Mouse (Mus musculus) adrenal gland (tissue): ENCODE measurements at regions not wholly inside any gene's neighbourhood (a gene's known extent, or its start where the extent isn't known, plus 50 kb on each side); places are given as distances from the start of the nearest gene placed in this dataset.

Source experiments
- intact Hi-C: fragments of 180-260 bp; cut with DNase I; formaldehyde crosslinking; loops from one replicate; pipeline ENCODE4 v1.15.1; 2025

DNA sequence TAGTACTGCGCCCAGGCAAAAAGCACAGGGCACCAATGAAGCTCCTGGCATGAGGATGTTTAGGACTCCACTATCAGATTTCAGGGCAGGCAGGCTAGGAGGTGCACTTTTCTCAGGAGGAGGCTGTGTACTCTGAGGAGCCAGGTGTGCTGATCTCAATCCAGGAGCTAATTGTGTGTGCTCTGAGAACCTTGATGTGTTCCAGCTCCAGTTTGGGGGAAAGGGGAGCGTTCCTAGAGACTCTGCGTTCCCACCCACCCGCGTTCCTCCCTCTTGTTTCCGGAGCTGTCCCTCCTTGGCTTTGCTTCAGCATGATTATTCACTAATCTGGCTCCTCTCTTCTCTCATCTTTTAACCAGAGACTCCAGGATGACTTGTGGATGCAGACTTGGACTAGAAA, 195.2 kb downstream of the Icos start:
- intact Hi-C loops, result no loop called here

GRCm38 (mm10) chr1:61175239-61175638, 197.5 kb downstream of the Icos start:
- intact Hi-C loops, result no loop called here

- intact Hi-C loops, result no loop called here
Measured at GRCm38 (mm10) chr1:61179461-61179860, 201.7 kb downstream of the Icos start.

- intact Hi-C loops, result loop anchor here (1.0 to 10.0 kb wide), 3 partner anchors 116 to 1514 kb away; no protein-coding TSS in a partner anchor
Measured at GRCm38 (mm10) chr1:61181099-61181821, 203.5 kb downstream of the Icos start.

DNA sequence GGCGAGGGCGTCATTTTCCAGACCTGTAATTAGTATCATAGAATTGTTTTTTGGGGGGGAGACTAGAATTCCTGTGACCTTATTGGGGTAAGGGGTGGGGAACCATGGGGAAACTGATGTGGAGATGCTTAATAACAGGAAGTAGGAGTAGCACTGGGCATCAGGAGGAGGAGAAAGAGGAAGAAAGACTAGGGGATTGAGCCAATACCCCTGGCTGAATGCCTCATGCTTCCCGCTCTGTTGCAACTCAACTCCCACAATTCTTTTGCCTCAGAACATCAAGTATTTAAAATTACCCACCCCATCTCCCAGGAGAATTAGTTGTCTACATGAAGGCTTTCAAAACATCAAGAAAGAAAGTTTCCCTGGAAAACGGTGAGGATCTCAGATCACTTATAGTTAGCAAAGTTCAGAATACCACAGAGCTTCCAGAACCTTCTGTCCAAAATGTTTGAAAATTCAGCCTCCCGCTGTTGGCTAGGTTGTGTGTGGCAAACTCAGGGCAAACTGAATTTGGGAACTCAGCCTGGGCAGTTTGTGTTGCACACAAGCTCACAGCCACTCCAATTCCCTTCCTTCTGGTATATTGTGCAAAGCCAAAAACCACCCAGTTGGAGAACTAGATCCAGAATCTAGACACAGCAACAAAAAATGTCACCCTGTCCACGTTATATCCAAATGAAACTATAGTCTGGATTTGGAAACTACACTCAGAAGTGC, 209.8 kb downstream of the Icos start:
- intact Hi-C loops, result loop anchor here (10.0 kb wide), 1 partner anchor 1507 kb away; no protein-coding TSS in a partner anchor

DNA sequence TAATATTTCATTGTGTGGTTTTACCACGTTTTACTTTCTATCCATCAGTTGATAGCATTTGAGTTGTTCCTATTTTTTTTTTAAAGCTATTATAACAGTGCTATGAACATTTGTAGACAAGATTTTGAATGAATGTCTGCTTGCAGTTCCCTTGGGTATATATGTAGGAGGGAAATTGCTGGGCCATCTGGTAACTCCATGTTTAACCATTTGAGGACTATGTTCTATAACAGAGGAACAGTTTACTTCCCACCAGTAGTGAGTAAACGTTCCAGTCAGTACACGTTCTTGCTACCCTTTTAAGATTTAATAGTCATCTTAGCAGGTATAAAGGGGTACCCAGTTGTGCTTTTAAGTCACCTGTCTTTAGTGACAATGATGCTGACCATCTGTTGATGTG, 213.2 kb downstream of the Icos start:
- intact Hi-C loops, result no loop called here

DNA sequence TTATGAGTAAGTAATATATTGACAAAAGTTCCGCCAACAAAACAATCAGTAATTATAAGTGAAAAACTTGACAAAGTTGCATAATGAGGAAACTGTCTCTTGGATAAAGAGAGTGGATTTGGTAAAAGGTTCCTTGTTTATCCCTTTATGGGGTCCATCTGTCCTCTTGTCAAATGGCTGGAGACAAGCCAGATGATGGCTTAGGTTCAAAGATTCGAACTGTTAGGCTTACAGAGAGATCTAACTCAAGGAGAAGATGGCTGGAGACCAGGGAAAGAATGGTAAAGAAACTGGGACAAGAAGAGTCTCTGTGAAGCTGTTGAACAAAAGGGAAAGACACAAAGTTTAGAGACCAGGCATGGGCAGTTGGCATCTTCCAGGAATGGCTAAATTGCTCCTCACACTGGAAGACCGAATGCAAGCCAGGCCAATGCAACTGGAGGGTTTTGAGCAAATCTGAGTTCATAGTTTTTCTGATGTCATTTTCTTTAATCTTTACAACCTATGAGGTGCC, 220.9 kb downstream of the Icos start:
- intact Hi-C loops, result no loop called here

- intact Hi-C loops, result no loop called here
Measured at GRCm38 (mm10) chr1:61201006-61201405, 223.3 kb downstream of the Icos start.

DNA sequence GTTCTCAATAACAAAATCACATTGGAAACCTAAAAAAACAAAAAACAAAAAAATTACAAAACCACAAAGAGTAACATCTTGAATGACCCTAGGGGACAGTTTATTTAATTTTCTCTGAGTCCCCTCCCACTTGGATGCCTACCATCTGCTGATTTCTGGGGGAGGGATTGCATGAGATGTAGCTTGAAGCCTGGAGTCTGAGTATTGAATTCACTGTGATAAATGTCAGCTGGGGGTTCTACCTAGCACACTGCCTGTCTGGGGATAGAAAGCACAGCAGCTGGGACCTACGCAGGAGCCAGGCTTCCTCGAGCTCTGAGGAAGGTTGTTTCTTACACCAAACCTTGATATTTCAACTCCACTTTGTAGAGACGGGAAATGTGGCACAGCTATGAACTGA, 224.4 kb downstream of the Icos start:
- intact Hi-C loops, result no loop called here

DNA sequence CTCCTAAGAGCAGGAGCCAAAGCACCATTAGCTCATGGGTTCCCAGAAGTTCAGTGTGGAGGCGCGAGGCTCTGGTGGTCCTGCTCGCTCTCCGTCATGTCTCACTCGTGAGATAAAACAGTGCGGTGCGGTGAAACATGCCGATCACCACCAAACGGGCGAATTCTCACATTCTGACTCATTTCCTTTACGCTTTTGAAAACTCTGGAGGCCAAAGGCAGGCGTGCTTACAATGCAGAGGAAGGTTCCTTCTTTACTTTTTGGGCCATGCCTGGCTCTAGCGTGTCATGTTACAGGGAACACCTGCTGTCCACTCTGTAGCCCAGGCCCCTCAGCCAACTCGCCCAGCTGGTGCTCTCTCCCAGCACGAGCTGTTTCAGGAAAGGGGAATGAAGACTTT, 225.4 kb downstream of the Icos start:
- intact Hi-C loops, result no loop called here

DNA sequence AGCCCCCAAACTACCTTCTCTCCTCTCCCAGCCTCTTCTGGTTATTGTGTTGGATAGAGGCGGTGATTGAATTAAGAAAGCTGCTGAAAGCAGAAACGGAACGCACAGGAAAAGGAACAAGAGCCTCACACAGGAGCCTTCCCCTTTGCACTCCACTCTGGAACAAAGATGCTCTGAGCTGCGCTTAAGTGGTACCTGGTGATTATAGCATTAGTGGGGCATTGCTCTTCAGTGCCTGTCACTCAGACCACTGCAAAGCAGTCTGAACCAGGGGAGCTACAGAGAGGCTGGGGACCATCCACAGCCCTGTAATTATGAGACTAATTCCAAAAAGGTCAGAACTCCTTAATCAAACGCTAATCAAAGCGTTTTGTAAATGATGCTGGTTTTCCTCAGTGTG, 225.9 kb downstream of the Icos start:
- intact Hi-C loops, result no loop called here

GRCm38 (mm10) chr1:61205137-61205536, 227.4 kb downstream of the Icos start:
- intact Hi-C loops, result no loop called here

- intact Hi-C loops, result no loop called here
Measured at GRCm38 (mm10) chr1:61206861-61207380, 229.2 kb downstream of the Icos start.

DNA sequence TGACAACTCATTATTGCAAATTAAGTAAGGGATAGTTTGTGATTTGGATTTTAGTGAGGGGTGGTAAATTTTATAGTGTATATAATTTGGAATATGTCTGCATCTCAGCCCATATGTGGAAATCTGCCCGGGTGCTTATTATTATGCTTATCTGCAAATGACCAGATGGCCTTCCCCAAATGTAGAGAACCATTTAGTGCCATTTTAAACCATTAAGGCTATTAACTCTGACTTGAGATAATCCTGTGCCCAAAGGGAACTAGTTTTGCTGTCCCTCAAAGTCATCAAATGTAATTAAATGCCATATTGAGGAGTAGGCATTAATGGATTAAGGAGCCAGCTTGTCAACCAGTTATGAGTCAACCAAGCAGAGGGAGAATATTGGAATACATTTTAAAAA, 230.7 kb downstream of the Icos start:
- intact Hi-C loops, result no loop called here

DNA sequence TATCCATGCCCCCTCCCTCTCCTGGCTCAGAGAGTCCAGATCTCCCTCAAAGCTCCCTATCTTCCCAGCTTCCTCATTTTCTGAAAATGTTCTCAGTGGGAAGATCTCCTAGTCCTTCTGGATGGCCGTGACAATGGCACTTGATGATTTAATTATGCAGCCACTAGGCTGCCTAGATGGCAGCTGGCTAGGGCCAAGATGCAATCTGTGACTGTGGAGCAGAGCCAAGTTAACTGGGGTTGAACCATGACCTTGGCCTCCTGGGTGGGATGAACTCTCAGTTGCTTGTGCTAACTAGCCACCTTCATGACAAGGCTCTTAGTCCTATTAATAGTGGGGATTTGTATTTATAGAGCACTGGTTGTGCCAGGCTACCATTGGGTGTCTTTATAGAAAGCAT, 243.4 kb downstream of the Icos start:
- intact Hi-C loops, result no loop called here

- intact Hi-C loops, result no loop called here
Measured at GRCm38 (mm10) chr1:61228942-61229341, 251.2 kb downstream of the Icos start.

- intact Hi-C loops, result no loop called here
Measured at GRCm38 (mm10) chr1:61233001-61233400, 255.3 kb downstream of the Icos start.

GRCm38 (mm10) chr1:61233476-61234297, 256.0 kb downstream of the Icos start:
- intact Hi-C loops, result no loop called here

- intact Hi-C loops, result no loop called here
Measured at GRCm38 (mm10) chr1:61234298-61234682, 256.6 kb downstream of the Icos start.

DNA sequence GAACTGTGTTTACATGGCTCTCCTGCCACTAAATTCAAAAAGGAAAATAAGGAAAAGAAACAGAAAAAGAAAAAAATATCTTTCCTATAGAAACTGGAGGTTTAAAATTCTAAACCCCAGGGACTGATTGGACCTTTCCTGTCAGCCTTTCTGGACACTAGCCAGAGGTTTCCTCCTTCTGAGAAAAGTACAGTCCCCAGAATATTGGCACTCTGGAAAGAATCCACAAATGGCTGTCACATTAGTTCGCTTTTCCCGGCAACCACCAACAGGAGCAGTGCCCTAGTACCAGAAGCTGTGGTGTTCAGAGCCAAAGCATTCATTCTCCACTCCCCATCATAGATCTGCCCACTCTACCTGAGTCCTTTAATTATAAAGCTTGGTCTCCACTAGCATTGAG, 258.8 kb downstream of the Icos start:
- intact Hi-C loops, result no loop called here

- intact Hi-C loops, result no loop called here
Measured at GRCm38 (mm10) chr1:61238668-61239067, 260.9 kb downstream of the Icos start.

- intact Hi-C loops, result no loop called here
Measured at GRCm38 (mm10) chr1:61257561-61257960, 279.8 kb downstream of the Icos start.
